Mouse (Mus musculus) hindbrain, embryonic 16.5 days (tissue): ENCODE results near the gene Wdr93. TPM values are rescaled to one million over a fixed set of nuclear protein-coding genes. Genes with fewer than 3 reads are reported as not detected.
"Not testable (repeated sequence)": the region's sequence is repeated elsewhere in the genome, so short reads cannot be mapped to it uniquely, and the experiment has no call there.

Experiments used
- ATAC-seq: fragments of 200-750 bp; cut with Nextera tagmentation; 2 replicates; pipeline ENCODE4 v1.8.0; 2017; ENCODE audit warnings: moderate TSS enrichment, moderate library complexity
- H3K27ac ChIP-seq: fragments of 300-500 bp; sonication (generic); 2 replicates; pipeline ENCODE4 v1.5.1; 2014; ENCODE audit warnings: low read depth, mild to moderate bottlenecking, control low read depth, low read length, moderate library complexity
- H3K27me3 ChIP-seq: fragments of 300-500 bp; sonication (generic); replicated peaks from 2 replicates; pipeline ENCODE4 v1.6.1; 2014; ENCODE audit warnings: low read length; ENCODE audit not compliant: control insufficient read depth, insufficient read depth
- H3K36me3 ChIP-seq: fragments of 300-500 bp; sonication (generic); 2 replicates; pipeline ENCODE4 v1.6.1; 2014; ENCODE audit warnings: mild to moderate bottlenecking, low read length, moderate library complexity, mixed read lengths; ENCODE audit not compliant: control insufficient read depth, insufficient read depth
- H3K4me1 ChIP-seq: fragments of 300-500 bp; sonication (generic); 2 replicates; pipeline ENCODE4 v1.6.1; 2014; ENCODE audit warnings: low read depth, low read length; ENCODE audit not compliant: control insufficient read depth, insufficient read depth
- H3K4me2 ChIP-seq: fragments of 300-500 bp; sonication (generic); 2 replicates; pipeline ENCODE4 v1.6.1; 2014; ENCODE audit warnings: mild to moderate bottlenecking, low read length, control low read depth, moderate library complexity
- H3K4me3 ChIP-seq: fragments of 300-500 bp; sonication (generic); 2 replicates; pipeline ENCODE4 v1.5.1; 2014; ENCODE audit warnings: mild to moderate bottlenecking, low read length, control low read depth, moderate library complexity
- H3K9ac ChIP-seq: fragments of 300-500 bp; sonication (generic); 2 replicates; pipeline ENCODE4 v1.6.1; 2014; ENCODE audit warnings: low read depth, mild to moderate bottlenecking, control low read depth, low read length, moderate library complexity
- H3K9me3 ChIP-seq: fragments of 300-500 bp; sonication (generic); 2 replicates; pipeline ENCODE4 v1.6.1; 2014; ENCODE audit warnings: mild to moderate bottlenecking, low read length, moderate library complexity; ENCODE audit not compliant: control insufficient read depth
- WGBS: fragments of 180-500 bp; shearing (Covaris S2); extraction: QIAGEN DNeasy Blood & Tissue Kit; methylation state at CpG from one replicate; pipeline ENCODE4 v1.1.7; 2014; 5-methylcytosine and 5-hydroxymethylcytosine counted together
- polyA plus RNA-seq: library from polyadenylated mRNA; unstranded; fragments of >200 nt; fragmentation: Nextera tagmentation; extraction: Ambion mirVana; gene quantifications from 2 replicates; pipeline ENCODE4 v1.2.1, GENCODE M21; 2015

The Wdr93 gene
- polyA plus RNA-seq, 1 experiment from 2014 or later, result 0.51 TPM

GRCm38 (mm10) chr7:79786295-79786694, 43.3 kb downstream of the Wdr93 start:
- peaks cover 5% of the 10 kb centered on the region for H3K27me3 ChIP-seq
- no peak overlapping the region for H3K4me2 ChIP-seq
- H3K9me3 ChIP-seq, result no peaks in the 10 kb centered on the region
- no peaks in the 10 kb centered on the region for H3K4me1 ChIP-seq
- H3K27ac ChIP-seq, result no peak overlapping the region
- no peak overlapping the region for H3K4me3 ChIP-seq
- H3K36me3 ChIP-seq, result no peaks in the 10 kb centered on the region
- H3K9ac ChIP-seq, result no peak overlapping the region
- WGBS, result 25% methylated on average over 6 of the region's 6 CpGs
- ATAC-seq, result no peak

DNA sequence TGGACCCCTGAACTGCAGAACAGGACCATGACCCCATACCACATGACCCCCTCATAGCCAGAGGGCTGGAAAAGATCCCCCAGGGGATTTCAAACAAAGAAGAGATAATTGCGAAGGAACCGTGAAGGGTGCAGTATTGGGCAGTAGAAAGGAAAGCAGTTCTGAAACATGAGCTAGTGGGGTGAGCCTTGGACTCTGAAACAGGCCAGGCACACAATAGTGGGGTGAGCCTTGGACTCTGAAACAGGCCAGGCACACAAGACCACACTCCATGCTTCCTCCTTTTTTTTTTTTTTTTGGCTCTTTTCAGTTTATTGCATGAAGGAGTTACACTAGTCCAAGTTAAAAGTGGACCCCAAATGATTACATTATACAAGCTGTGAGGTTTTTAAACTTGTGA, 46.8 kb downstream of the Wdr93 start:
- H3K4me2 ChIP-seq, H3K36me3 ChIP-seq, H3K9ac ChIP-seq, ATAC-seq, H3K9me3 ChIP-seq, H3K4me3 ChIP-seq, H3K27ac ChIP-seq: not testable (repeated sequence)
- peaks cover 29% of the 10 kb centered on the region for H3K27me3 ChIP-seq
- 24% methylated on average over 2 of the region's 2 CpGs for WGBS
- H3K4me1 ChIP-seq, result peaks cover 13% of the 10 kb centered on the region

DNA sequence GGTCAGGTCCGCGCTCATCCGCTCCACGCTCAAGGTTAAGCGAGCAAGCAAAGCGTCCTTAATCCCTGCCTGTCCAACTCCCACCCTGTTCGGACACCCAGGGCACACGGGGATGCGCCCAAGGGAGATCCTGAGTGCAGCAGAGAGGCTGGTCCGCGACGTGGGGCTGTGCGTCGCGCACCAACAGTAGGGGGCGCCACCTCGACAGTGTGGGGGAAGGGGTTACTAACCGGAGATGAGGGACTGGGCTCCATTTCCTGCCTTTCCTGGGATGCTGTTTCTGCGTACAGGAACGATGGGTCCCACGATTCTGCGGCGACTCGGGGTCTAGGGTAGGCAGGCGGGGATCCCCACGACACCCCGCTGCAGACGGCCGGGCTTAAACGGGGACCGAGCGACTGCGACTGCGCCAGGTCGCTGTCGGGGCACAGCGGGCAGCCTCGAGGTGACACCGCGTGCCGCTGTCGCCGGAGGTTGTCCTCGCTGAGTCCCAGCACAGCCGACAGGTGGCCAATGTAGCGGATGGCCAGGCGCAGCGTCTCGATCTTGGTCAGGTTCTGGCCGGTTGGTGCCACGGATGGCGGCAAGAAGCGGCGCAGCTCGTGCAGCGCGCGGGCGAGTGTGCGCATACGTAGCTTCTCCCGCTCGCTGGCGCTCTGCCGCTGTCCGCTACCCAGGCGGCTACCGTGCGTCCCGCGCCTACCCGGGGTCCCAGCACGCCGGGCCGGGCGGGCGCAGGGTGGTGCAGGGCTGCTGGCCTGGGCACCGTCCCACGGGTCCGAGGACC, 49.9 kb downstream of the Wdr93 start:
- Histone ChIP-seq H3K4me1 (peaks cover 13% of the 10 kb centered on the region), H3K9me3 (no peaks in the 10 kb centered on the region), H3K27ac (no peak overlapping the region), H3K9ac (peak overlapping the region; percentile 71), H3K27me3 (peaks cover 29% of the 10 kb centered on the region), H3K36me3 (no peaks in the 10 kb centered on the region), H3K4me2 (peak overlapping the region; percentile 88), H3K4me3 (peak overlapping the region; percentile 54)
- peak; percentile 68 for ATAC-seq
- WGBS, result 1% methylated on average over 60 of the region's 80 CpGs

DNA sequence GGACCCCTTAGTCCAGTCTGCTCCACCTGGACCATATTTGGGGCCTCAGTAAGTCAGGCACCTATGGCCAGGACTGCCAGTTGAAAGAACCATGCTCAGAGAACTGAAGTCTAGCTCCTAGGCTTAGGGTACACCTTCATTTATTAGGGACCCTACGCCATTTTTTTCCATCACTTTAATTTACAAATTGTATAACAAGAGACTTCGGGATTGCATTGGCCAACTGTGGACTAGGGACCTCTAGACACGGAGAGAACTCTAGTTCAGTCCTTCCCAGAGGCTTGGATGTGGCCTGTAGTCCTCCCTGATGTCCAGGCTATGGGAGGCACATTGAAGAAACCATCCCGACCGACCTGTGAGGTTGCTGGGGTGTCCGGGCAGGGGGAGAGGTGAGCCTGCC, 50.7 kb downstream of the Wdr93 start, which contains the start of gene Mesp1:
TSS of gene Mesp1 (minus strand) at position 101 of the 400 bp plus-strand sequence.
- ATAC-seq, result no peak
- Histone ChIP-seq H3K9me3 (no peaks in the 10 kb centered on the region), H3K9ac (peak within 1 kb of the TSS; percentile 71), H3K4me1 (peaks cover 13% of the 10 kb centered on the region), H3K27ac (no peak within 1 kb of the TSS), H3K4me2 (peak within 1 kb of the TSS; percentile 88), H3K27me3 (peaks cover 29% of the 10 kb centered on the region), H3K36me3 (no peaks in the 10 kb centered on the region), H3K4me3 (peak within 1 kb of the TSS; percentile 54)
- 71% methylated on average over 6 of the region's 6 CpGs for WGBS

GRCm38 (mm10) chr7:79798606-79799005, 55.6 kb downstream of the Wdr93 start:
- Histone ChIP-seq H3K27me3 (peaks cover 5% of the 10 kb centered on the region), H3K4me2 (no peak overlapping the region), H3K9ac (no peak overlapping the region), H3K4me3 (no peak overlapping the region), H3K27ac (no peak overlapping the region), H3K9me3 (no peaks in the 10 kb centered on the region), H3K36me3 (no peaks in the 10 kb centered on the region), H3K4me1 (no peaks in the 10 kb centered on the region)
- 38% methylated on average over 5 of the region's 5 CpGs for WGBS
- no peak for ATAC-seq

GRCm38 (mm10) chr7:79799048-79799447, 56.1 kb downstream of the Wdr93 start:
- no peak overlapping the region for H3K4me3 ChIP-seq

GRCm38 (mm10) chr7:79799506-79799905, 56.5 kb downstream of the Wdr93 start:
- H3K9me3 ChIP-seq, result no peaks in the 10 kb centered on the region
- H3K36me3 ChIP-seq, result no peaks in the 10 kb centered on the region
- no peaks in the 10 kb centered on the region; the same call in 1 of the 2 replicates for H3K27me3 ChIP-seq
- 0 out of 2 replicates have a peak, but pooled peaks have one; percentile 29 for ATAC-seq
- H3K27ac ChIP-seq, result no peak overlapping the region
- H3K9ac ChIP-seq, result no peak overlapping the region
- 75% methylated on average over 6 of the region's 6 CpGs for WGBS
- H3K4me2 ChIP-seq, result no peak overlapping the region
- H3K4me3 ChIP-seq, result no peak overlapping the region
- H3K4me1 ChIP-seq, result no peaks in the 10 kb centered on the region

More at GRCm38 (mm10) chr7:79799048-79799447, 56.1 kb downstream of the Wdr93 start:
- no peak for ATAC-seq
- H3K27me3 ChIP-seq, result peaks cover under 1% of the 10 kb centered on the region
- WGBS, result 4% methylated on average over 8 of the region's 8 CpGs
- no peaks in the 10 kb centered on the region for H3K4me1 ChIP-seq
- H3K4me2 ChIP-seq, result no peak overlapping the region
- H3K9ac ChIP-seq, result no peak overlapping the region
- no peak overlapping the region for H3K27ac ChIP-seq
- H3K9me3 ChIP-seq, result no peaks in the 10 kb centered on the region
- H3K36me3 ChIP-seq, result no peaks in the 10 kb centered on the region

GRCm38 (mm10) chr7:79800336-79800735, 57.4 kb downstream of the Wdr93 start:
- H3K36me3 ChIP-seq, result no peaks in the 10 kb centered on the region

GRCm38 (mm10) chr7:79801391-79801790, 58.4 kb downstream of the Wdr93 start:
- Histone ChIP-seq H3K36me3 (no peaks in the 10 kb centered on the region), H3K4me3 (no peak overlapping the region), H3K9ac (no peak overlapping the region), H3K27ac (no peak overlapping the region), H3K4me2 (no peak overlapping the region), H3K4me1 (no peaks in the 10 kb centered on the region), H3K27me3 (no peaks in the 10 kb centered on the region), H3K9me3 (no peaks in the 10 kb centered on the region)
- no peak for ATAC-seq
- 76% methylated on average over 11 of the region's 11 CpGs for WGBS

More at GRCm38 (mm10) chr7:79800336-79800735, 57.4 kb downstream of the Wdr93 start:
- Histone ChIP-seq H3K27ac (no peak overlapping the region), H3K4me3 (no peak overlapping the region), H3K4me2 (no peak overlapping the region), H3K9me3 (no peaks in the 10 kb centered on the region), H3K27me3 (no peaks in the 10 kb centered on the region), H3K4me1 (no peaks in the 10 kb centered on the region), H3K9ac (no peak overlapping the region)
- no peak for ATAC-seq
- 91% methylated on average over 4 of the region's 4 CpGs for WGBS
